Mouse (Mus musculus): ENCODE measurements around the gene Gm20388.
"Not testable (repeated sequence)": the region's sequence is repeated elsewhere in the genome, so short reads cannot be mapped to it uniquely, and the experiment has no call there.

Gm20388 gene

GRCm38 (mm10) chr8:122561199-122561598 lies 2650.6 kb downstream of the Gm20388 start:
- no peak for DNase-seq (ENCODE audit: low spot score)

DNA sequence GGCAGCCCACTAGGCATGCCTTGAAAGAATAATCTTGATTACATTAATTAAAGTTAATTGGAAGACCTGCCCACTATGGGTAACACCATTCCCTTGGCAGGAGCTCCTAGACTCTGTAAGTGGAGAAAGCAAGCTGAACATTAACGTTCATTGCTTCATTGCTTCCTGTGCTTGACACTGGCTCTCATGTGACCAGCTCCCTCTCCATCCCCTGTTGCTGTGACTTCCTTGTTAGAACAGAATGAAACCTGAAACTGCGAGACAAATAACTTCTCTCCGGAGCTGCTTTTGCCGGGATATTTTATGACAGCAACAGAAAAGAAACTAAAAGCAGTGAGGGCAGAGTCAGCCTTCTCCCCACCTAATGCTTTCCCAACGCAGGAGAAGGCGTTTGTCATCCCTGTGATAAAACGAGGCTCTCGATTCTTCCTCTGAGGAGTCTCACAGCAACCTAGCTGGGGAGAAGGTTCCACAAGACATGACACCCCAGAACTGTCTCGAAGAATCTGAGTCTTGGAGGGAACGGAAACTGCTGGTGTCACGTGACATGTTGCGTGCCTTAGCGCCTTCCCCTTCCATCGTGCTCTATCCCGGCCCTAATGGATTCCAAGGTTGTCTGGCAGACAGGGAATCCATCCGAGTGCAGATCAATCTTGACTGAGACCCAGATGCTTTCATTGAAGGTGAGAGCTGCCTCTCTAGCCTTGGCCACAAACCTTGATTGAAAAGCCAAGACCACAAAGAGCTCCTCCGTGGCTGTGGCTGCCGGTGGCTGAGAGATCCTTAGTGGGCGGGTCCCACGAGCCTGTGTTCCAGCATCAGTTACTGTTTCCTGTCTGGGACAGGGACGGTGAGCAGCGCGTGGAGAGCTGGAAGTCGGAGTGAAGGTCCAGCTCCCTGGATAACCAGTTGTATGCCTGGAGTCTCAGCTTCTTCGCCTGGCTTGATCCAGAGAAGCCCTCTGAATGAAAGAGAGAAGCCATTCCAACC lies 2654.0 kb downstream of the Gm20388 start:
- no peak for DNase-seq (ENCODE audit: low spot score)

DNA sequence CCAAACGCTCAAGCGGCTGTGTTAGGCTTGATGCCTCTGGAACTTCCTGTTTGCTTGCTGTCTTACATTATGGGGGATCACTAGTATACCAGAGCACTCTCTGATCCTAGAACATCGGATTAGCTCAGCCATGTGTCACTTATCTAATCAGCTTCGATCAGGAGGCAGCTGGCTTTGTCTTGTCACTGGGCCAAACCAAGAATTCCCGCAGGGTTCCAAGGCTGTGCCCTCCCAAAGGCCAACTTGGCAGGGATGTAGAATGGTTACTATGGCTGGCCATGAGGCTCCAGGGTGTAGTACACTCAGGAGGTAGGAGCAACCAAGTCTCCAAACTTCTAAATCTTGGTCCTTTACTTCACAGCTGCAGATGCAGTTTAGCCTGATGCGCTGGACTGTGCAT lies 2656.1 kb downstream of the Gm20388 start:
- DNase-seq (ENCODE audit: low spot score) = peak; percentile 28

DNA sequence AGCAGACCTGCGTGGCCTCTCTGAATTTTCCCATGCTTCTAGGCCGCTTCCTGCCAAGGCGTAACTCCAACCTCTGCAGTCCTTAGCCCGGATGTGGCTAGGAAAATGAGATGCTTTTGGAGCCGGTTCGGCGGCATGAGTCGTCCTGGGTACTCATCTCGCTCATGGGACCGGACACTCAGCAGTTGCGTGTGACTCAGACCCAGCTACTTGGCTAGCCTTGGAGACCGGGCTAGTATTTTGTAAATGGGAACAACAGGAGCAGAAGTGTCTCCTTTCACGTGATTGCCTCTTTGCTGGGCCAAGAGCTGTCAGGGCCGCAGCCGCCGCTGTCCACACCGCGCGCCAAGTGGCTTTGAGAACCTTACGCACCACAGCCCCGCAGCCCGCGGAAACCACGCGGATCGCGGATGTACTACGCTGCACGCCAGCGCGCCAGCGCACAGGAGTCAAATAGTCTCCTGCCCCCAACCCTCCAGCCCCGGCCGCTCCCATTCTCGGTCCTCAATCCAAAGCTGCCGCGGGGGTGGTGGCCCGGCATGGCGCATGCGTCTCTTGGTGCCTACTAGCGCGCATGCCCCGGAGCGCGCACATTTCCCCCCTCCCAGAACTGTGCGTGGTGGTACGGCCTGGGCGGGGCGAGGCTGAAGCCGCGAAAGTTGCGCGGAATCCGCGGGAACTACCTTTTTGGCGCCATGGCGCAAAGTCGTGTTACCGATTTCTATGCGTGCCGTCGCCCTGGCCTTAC lies 2656.9 kb downstream of the Gm20388 start, which contains the start of gene Cdt1:
Gene Cdt1, plus strand, starts transcription at position 655 of the 748 bp plus-strand sequence.
- DNase-seq (ENCODE audit: low spot score) = peak; percentile 96

DNA sequence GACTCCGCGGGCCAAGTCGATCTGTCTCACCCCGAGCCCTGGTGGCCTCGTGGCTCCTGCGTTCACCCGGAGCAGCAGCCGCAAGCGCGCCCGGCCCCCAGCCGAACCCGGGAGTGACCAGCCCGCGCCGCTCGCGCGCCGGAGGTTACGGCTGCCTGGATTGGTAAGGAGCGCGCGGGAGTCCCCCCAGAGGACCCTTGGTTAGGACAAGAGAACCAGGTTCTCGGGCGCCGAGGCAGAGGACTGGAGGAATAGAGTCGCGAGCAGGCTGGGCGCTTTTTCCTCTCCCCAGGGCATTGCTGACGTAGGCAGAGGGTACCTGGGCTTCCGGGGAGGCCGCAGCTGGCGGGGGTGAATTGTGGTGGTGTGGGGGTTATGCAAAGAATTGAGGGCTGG lies 2657.5 kb downstream of the Gm20388 start:
- no peak for DNase-seq (ENCODE audit: low spot score)

GRCm38 (mm10) chr8:122568881-122569309 lies 2658.3 kb downstream of the Gm20388 start:
- no peak for DNase-seq (ENCODE audit: low spot score)

DNA sequence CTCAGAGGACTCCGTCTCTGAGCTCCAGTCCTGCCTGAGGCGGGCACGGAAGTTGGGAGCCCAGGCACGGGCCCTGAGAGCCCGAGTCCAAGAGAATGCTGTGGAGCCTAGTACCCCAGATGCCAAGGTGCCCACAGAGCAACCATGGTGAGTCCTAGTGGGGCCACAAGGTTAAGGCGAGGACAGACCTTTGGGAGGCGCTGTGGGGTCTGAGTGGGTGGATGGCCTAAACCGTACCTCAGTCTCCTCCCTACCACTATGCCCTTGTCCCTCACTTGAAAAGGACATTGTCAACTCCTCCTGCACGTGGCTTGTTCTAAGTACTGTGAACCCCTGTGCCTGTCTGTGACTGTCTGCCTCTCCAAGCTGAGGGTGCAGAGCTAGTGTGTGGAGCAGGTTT lies 2658.7 kb downstream of the Gm20388 start:
- DNase-seq (ENCODE audit: low spot score) = no peak

DNA sequence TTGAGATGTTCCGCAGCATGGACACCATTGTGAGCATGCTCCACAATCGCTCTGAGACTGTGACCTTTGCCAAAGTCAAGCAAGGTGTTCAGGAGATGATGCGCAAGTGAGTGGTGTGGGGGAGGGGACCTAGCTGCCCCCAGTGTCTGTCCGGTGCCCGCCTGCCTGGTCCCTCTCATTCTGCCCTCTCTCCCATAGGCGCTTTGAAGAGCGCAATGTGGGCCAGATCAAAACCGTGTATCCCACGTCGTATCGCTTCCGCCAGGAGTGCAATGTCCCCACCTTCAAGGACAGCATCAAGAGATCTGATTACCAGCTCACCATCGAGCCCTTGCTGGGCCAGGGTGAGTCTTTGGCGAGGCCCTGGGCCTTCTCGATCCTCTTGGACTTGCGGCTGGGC lies 2659.4 kb downstream of the Gm20388 start:
- DNase-seq (ENCODE audit: low spot score) = no peak

DNA sequence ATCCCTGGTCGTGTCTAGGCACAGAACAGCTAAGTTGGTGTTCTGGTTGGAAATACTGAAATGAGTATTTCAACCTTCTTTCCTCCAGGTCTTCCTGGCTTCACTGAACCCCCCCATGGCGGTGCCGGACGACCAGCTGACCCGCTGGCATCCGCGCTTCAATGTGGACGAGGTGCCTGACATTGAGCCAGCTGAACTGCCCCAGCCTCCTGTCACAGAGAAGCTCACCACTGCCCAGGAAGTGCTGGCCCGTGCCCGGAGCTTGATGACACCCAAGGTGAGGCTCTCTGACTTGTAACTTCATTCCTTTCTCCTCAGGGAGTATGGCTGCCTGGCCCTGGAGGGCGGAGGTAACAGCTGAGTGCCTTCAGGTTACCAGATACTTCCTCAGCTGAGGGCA lies 2660.5 kb downstream of the Gm20388 start:
- DNase-seq (ENCODE audit: low spot score) = no peak

GRCm38 (mm10) chr8:122571750-122572267 lies 2661.2 kb downstream of the Gm20388 start:
- no peak for DNase-seq (ENCODE audit: low spot score)

DNA sequence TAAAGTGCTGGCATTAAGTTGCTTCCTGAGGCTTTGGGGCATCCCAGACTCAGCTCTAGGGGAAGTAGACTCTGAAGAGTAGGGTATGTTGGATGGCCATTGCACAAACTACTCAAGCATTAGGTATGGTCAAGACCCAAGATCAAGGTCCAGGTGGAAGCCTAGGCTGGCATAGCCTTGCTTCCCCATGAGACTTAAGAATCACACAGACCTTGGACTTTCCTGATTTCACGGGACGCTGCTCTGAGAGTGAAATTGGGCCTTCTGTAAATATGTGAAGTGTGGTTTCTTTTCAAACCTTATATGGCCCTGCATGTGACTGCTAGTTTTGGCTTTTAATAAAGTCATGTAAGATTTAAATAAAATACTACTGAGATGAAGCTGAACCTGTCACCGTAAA lies 2662.1 kb downstream of the Gm20388 start:
- no peak for DNase-seq (ENCODE audit: low spot score)

DNA sequence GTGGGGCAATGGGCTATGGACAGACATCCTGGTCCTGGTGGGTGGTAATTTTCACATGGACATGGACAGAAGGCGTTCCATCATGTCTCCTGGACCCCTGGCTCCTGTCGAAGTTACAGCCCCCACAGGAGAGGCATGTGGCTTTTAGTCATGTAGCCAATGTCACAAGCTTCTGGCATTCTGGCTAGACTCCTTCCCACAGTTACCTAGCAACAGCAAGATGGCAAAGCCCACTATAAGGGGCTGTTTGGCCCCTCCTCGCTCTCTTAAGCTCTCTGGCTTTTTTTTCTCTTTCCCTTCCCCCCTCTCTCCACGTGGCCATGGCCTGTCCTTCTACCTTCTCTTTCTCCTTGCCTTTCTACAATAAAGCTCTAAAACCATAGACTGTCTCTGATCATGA lies 2662.5 kb downstream of the Gm20388 start:
- DNase-seq (ENCODE audit: low spot score) = not testable (repeated sequence)

GRCm38 (mm10) chr8:122573577-122573976 lies 2662.9 kb downstream of the Gm20388 start:
- DNase-seq (ENCODE audit: low spot score) = no peak

DNA sequence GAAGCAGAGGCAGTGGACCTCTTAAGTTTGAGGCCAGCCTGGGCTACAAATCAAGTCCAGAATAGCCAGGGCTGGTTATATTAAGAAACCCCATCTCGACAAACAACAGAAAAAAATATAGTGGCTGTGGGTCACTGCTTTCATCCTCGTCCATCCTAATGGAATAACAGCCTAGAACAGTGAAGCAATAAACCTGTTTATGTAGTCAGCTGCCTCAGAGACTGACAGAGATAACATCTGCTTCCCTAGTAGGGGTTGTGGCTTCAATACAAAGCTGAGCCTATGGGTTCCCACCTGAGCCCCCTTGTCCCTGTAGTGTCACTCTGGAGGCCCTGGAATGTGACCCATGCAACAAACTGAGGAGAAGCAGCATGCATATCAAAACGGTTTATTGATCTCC lies 2663.6 kb downstream of the Gm20388 start:
- no peak for DNase-seq (ENCODE audit: low spot score)

GRCm38 (mm10) chr8:122574667-122575251 lies 2664.1 kb downstream of the Gm20388 start:
- no peak for DNase-seq (ENCODE audit: low spot score)

DNA sequence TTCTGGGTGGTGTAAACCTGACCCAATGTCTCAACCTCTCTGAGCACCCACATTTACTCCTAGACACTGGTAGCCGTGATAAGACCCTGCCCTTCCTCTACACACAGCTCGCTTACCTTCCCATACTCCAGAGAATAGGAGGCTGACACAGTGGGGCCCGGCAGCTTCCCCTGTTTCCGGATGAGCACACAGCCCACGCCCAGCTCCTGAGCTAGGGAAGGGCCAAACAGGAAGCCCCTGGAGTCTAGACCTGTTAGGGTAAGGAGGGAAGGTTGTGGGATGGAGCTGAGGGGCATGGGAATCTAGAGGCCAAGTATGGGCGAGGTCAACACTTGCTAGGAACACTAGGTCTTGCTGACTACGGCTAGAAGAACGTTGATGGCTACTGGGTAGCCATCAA lies 2664.6 kb downstream of the Gm20388 start:
- DNase-seq (ENCODE audit: low spot score) = no peak

- DNase-seq (ENCODE audit: low spot score) = no peak
These were observed 2665.3 kb downstream of the Gm20388 start for GRCm38 (mm10) chr8:122575735-122576647.

GRCm38 (mm10) chr8:122576648-122577022 lies 2666.0 kb downstream of the Gm20388 start, which contains the start of gene Aprt:
Gene Aprt, minus strand, starts transcription at chr8:122576909.
- DNase-seq (ENCODE audit: low spot score) = peak; percentile 94

GRCm38 (mm10) chr8:122577116-122577515 lies 2666.5 kb downstream of the Gm20388 start:
- no peak for DNase-seq (ENCODE audit: low spot score)

DNA sequence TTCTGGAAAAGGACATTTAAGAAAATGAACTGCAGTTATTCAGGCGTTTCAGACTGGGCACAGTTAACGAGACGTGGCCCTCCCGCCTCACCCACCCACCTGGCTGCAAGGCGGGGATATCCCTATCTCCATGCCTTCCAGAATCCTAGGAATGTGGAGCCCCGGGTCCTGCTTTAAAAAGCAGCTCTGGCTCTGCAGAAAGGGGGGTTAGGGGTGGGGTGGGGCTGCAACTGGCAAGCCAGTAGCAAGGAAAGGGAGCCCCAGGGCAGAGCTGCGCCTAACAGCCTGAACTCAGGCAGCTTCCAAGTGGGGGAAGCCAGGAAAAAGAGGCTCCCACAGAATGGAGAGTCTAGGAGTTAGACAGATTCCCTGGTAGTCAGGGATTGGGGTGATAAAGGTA lies 2668.6 kb downstream of the Gm20388 start:
- DNase-seq (ENCODE audit: low spot score) = no peak

- no peak for DNase-seq (ENCODE audit: low spot score)
These were observed 2670.3 kb downstream of the Gm20388 start for GRCm38 (mm10) chr8:122580926-122581325.
